Mouse (Mus musculus) embryonic facial prominence, embryonic 13.5 days (tissue): Measurements from ENCODE around the gene Plppr3. TPM values are rescaled to one million over a fixed set of nuclear protein-coding genes. Genes with fewer than 3 reads are reported as not detected.
"Not testable (repeated sequence)": the region's sequence is repeated elsewhere in the genome, so short reads cannot be mapped to it uniquely, and the experiment has no call there.

ENCODE experiments used
- ATAC-seq: fragments of 200-750 bp; cut with Nextera tagmentation; 2 replicates; pipeline ENCODE4 v1.8.0; 2017; ENCODE audit warnings: low read depth; ENCODE audit not compliant: insufficient number of reproducible peaks, insufficient read depth, low FRiP score, low TSS enrichment
- H3K27ac ChIP-seq: fragments of 300-500 bp; sonication (generic); 2 replicates; pipeline ENCODE4 v1.5.1; 2015; ENCODE audit warnings: moderate library complexity, mild to moderate bottlenecking, inconsistent platforms
- H3K27me3 ChIP-seq: fragments of 300-500 bp; sonication (generic); 2 replicates; pipeline ENCODE4 v1.6.1; 2015; ENCODE audit warnings: mild to moderate bottlenecking, inconsistent platforms
- H3K36me3 ChIP-seq: fragments of 300-500 bp; sonication (generic); 2 replicates; pipeline ENCODE4 v1.6.1; 2015; ENCODE audit warnings: mild to moderate bottlenecking, inconsistent platforms
- H3K4me1 ChIP-seq: fragments of 300-500 bp; sonication (generic); 2 replicates; pipeline ENCODE4 v1.6.1; 2015; ENCODE audit warnings: inconsistent platforms
- H3K4me2 ChIP-seq: fragments of 300-500 bp; sonication (generic); 2 replicates; pipeline ENCODE4 v1.6.1; 2015; ENCODE audit warnings: moderate library complexity, mild to moderate bottlenecking, inconsistent platforms
- H3K4me3 ChIP-seq: fragments of 300-500 bp; sonication (generic); 2 replicates; pipeline ENCODE4 v1.5.1; 2015; ENCODE audit warnings: mild to moderate bottlenecking, inconsistent platforms
- H3K9ac ChIP-seq: fragments of 300-500 bp; sonication (generic); 2 replicates; pipeline ENCODE4 v1.6.1; 2015; ENCODE audit warnings: mild to moderate bottlenecking, inconsistent platforms
- H3K9me3 ChIP-seq: fragments of 300-500 bp; sonication (generic); 2 replicates; pipeline ENCODE4 v1.6.1; 2016; ENCODE audit warnings: inconsistent platforms
- WGBS: fragments of 180-500 bp; shearing (Covaris S2); methylation state at CpG from one replicate; pipeline ENCODE4 v1.1.7; 2015; ENCODE audit warnings: mixed read lengths; 5-methylcytosine and 5-hydroxymethylcytosine counted together
- polyA plus RNA-seq: library from polyadenylated mRNA; unstranded; fragments of >200 nt; fragmentation: Nextera tagmentation; extraction: Ambion mirVana; gene quantifications from 2 replicates; pipeline ENCODE4 v1.2.1, GENCODE M21; 2015

Plppr3 gene
- polyA plus RNA-seq, 1 experiment from 2014 or later = 138 TPM

DNA sequence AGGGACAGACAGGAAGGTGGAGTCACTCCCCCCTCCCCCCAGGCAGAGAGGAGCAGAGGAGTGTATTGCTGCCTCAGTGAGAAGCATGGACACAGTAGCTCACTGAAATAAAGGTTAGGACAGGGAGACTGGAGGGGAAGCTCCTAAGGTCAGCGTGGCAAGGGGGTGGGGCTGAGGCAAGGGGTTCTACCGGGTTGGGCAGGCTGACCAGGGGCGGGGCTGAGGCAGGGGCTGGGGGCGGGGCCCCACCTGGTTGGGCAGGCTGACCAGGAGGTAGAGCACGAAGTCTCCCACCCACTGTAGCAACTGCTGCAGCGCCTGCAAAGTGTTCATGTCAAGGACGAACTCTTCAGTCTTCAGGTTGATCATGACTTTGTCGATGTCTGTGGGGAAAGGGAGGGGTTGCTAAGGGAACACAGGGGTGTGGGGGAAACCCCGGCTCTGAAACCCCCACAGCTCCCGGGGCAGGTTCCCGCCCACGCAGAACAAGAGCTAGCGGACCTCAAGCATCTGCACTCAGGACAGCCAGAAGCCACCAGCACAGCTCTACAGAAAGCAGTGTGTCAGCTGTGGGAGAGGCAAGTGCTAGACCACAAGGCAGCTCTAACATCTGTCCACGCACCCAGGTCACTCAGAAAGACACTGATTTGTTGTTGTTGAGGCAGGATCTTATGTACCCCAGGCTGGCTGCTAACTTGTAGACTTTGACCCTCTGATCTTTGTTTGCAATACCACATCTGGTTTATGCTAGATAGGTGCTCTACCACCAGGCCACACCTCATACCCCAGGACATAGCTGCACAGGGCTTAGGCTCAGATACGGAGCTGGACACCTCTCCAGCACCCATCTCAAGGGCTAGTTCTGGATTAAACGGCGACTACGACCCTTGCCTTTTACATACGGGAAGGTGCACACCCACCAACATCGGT lies 23.1 kb upstream of the Plppr3 start:
- Histone ChIP-seq H3K4me1 (no peaks in the 10 kb centered on the region), H3K27ac (no peak overlapping the region), H3K9ac (0 out of 2 replicates have a peak overlapping the region, but pooled peaks have one; percentile 32), H3K4me3 (no peak overlapping the region), H3K4me2 (no peak overlapping the region), H3K9me3 (no peaks in the 10 kb centered on the region), H3K27me3 (no peaks in the 10 kb centered on the region), H3K36me3 (peaks cover 76% of the 10 kb centered on the region)
- no peak for ATAC-seq
- 55% methylated on average over 20 of the region's 20 CpGs for WGBS

DNA sequence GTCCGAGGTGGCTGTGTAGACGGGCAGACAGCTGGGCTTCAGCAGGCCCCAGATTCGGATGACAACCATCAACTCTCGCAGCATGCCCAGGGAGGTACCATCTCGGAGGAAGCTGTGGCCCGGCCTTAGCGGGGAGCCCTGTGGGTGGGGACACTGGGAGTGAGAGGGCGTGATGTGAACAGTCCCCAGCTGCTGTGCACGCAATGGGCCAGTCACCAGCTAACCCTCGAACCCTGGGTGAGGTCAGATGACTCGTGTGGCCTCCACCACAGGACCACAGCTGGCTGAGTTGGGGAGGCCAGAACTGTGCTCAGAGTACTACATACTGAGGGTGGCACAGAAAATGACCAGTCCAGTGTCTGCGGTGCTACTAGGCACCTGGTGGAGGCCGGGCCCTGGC lies 22.4 kb upstream of the Plppr3 start:
- 84% methylated on average over 13 of the region's 13 CpGs for WGBS
- no peak overlapping the region for H3K4me2 ChIP-seq
- no peaks in the 10 kb centered on the region for H3K9me3 ChIP-seq
- peaks cover 71% of the 10 kb centered on the region for H3K36me3 ChIP-seq
- no peak overlapping the region for H3K4me3 ChIP-seq
- H3K9ac ChIP-seq = 0 out of 2 replicates have a peak overlapping the region, but pooled peaks have one; percentile 6
- no peak overlapping the region for H3K27ac ChIP-seq
- ATAC-seq = no peak
- H3K4me1 ChIP-seq = 0 out of 2 replicates have a peak, but pooled peaks cover 2% of the 10 kb centered on the region
- H3K27me3 ChIP-seq = no peaks in the 10 kb centered on the region

DNA sequence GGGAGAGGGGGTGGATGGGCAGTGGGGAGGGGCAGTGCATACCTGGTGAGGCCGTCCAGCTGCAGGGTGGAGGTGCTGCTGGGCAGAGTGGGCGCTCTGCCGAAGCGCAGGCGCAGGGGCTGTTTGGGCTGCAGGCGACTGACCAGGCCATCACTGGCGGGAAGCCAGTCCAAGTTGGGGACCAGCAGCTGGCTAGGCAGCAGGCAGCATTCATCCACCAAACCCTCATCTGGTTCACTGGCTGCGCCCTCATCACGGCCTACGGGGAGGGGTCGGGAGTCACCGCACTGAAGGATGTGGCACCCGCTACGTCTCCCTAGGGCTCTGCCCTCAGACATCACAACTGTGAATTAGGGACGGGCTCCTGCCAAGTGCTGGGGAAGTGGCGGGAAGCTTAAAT lies 21.9 kb upstream of the Plppr3 start:
- H3K4me1 ChIP-seq = 0 out of 2 replicates have a peak, but pooled peaks cover 2% of the 10 kb centered on the region
- H3K9me3 ChIP-seq = no peaks in the 10 kb centered on the region
- 0 out of 2 replicates have a peak overlapping the region, but pooled peaks have one; percentile 6 for H3K9ac ChIP-seq
- H3K36me3 ChIP-seq = peaks cover 67% of the 10 kb centered on the region
- 89% methylated on average over 16 of the region's 16 CpGs for WGBS
- no peak overlapping the region for H3K4me3 ChIP-seq
- no peak for ATAC-seq
- H3K4me2 ChIP-seq = no peak overlapping the region
- H3K27ac ChIP-seq = no peak overlapping the region
- no peaks in the 10 kb centered on the region for H3K27me3 ChIP-seq

DNA sequence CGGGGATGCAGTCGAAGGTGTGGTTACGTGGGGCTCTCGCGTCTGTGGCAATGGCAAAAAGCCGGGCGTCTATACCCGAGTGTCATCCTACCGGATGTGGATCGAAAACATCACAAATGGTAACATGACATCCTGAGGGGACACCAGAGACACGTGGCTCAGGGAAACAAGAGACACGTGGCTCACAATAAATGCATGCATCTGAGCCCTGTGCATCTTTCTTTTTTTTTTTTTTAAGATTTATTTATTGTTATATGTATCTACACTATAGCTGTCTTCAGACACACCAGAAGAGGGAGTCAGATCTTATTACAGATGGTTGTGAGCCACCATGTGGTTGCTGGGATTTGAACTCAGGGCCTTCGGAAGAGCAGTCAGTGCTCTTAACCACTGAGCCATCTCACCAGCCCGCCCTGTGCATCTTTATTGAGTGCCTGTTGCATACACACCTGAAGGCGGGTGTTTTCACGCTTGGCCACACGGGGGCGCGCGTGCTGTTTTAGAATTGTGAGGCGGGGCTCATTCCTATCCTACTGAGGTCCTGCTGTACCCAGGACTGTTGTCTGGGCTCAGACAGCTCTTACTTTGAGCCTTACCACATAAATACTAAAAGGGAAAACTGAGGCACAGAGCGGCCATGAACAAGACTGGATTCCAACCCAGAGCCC lies 18.2 kb upstream of the Plppr3 start:
- peaks cover 36% of the 10 kb centered on the region for H3K36me3 ChIP-seq
- not testable (repeated sequence) for H3K27ac ChIP-seq, H3K4me1 ChIP-seq, H3K4me2 ChIP-seq, H3K27me3 ChIP-seq, ATAC-seq, H3K9me3 ChIP-seq, H3K9ac ChIP-seq, H3K4me3 ChIP-seq
- 44% methylated on average over 22 of the region's 22 CpGs for WGBS

DNA sequence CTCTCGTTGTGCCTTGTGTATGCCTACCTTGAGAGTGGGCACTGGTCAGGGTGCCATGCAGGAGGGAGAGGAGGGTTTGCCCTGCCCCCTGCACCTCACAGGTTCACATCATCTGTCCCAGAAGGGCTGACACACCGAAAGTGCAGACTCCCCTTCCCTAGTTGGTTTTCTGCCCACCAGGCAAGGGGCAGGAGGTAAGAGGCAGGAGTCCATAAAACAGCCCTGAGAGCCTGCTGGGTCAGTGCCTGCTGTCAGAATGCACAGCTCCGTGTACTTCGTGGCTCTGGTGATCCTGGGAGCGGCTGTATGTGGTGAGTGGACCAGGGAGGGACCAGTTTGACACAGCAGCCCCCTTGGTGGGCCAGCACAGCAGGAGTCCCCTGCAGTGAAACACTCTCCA lies 16.2 kb upstream of the Plppr3 start, which contains the start of gene Cfd:
Gene Cfd (plus strand): TSS at position 184 of the 400 bp plus-strand sequence.
- no peaks in the 10 kb centered on the region for H3K27me3 ChIP-seq
- 0 out of 2 replicates have a peak within 1 kb of the TSS, but pooled peaks have one; percentile 41 for H3K9ac ChIP-seq
- H3K4me2 ChIP-seq = no peak within 1 kb of the TSS
- ATAC-seq = no peak
- H3K4me1 ChIP-seq = 0 out of 2 replicates have a peak, but pooled peaks cover 2% of the 10 kb centered on the region
- no peaks in the 10 kb centered on the region for H3K9me3 ChIP-seq
- peaks cover 17% of the 10 kb centered on the region for H3K36me3 ChIP-seq
- no peak within 1 kb of the TSS for H3K27ac ChIP-seq
- 41% methylated on average over 5 of the region's 5 CpGs for WGBS
- H3K4me3 ChIP-seq = no peak within 1 kb of the TSS

DNA sequence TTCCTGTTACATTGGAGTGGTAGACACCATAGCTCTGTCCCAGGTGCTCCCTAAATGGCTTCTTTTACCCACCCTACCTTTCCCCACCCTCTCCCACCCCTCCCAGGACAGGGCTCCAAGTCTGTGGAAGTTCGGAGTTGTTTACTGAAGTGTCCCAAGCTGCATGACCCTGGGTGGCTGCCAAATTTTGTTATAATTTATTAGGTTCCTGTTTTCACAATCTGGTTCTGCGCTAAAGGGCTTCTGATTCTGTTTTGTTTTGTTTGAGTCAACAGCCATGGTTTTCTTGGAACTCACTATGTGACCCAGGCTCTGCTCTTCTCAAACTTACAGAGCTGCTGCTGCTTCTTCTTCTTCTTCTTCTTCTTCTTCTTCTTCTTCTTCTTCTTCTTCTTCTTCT lies 15.0 kb upstream of the Plppr3 start:
- Histone ChIP-seq H3K9ac (no peak overlapping the region), H3K4me1 (0 out of 2 replicates have a peak, but pooled peaks cover 4% of the 10 kb centered on the region), H3K36me3 (peaks cover 6% of the 10 kb centered on the region; the same call in 1 of the 2 replicates), H3K27me3 (no peaks in the 10 kb centered on the region), H3K27ac (no peak overlapping the region), H3K4me2 (no peak overlapping the region), H3K4me3 (no peak overlapping the region), H3K9me3 (no peaks in the 10 kb centered on the region)
- WGBS = 85% methylated on average over 2 of the region's 2 CpGs
- ATAC-seq = no peak

DNA sequence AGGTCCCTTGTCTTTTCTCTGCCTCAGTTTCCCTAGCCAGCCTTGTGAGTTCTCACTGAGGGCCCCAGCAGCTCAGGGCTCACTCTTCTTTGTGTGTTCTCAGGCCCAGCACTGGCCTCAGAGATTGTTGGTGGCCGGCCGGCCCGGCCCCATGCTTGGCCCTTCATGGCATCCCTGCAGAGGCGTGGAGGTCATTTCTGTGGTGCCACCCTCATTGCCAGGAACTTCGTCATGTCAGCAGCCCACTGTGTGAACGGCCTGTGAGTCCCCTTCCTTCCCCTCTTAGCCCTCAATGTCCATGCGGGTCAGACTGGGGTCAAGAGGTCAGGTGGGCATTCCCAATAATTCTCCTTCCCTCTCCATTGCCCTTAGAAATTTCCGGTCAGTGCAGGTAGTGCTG lies 12.2 kb upstream of the Plppr3 start:
- WGBS = 65% methylated on average over 8 of the region's 8 CpGs
- no peaks in the 10 kb centered on the region for H3K9me3 ChIP-seq
- H3K36me3 ChIP-seq = no peaks in the 10 kb centered on the region
- no peak overlapping the region for H3K27ac ChIP-seq
- H3K27me3 ChIP-seq = peaks cover 12% of the 10 kb centered on the region; the same call in 1 of the 2 replicates
- no peak for ATAC-seq
- peaks cover 28% of the 10 kb centered on the region for H3K4me1 ChIP-seq
- no peak overlapping the region for H3K4me3 ChIP-seq
- no peak overlapping the region for H3K4me2 ChIP-seq
- no peak overlapping the region for H3K9ac ChIP-seq

DNA sequence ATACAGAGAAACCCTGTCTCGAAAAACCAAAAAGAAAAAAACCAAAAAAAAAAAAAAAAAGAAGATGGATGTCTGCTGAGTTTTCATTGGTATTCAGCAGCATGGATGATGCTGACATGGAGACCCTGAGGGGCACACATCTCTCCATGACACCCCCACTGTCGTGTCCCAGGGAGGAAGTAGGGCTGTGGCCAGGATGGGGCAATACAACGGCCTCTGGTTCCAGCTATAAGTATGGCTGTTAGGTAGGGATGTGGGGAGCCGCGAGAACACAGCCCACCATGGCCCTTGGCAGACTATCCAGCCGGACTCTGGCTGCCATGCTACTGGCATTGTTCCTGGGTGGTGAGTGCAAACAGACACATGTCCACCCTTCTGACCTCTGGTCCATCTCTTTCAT lies 11.6 kb upstream of the Plppr3 start, which contains the start of gene Elane:
Gene Elane (plus strand): TSS at position 194 of the 400 bp plus-strand sequence.
- H3K27ac ChIP-seq = no peak within 1 kb of the TSS

DNA sequence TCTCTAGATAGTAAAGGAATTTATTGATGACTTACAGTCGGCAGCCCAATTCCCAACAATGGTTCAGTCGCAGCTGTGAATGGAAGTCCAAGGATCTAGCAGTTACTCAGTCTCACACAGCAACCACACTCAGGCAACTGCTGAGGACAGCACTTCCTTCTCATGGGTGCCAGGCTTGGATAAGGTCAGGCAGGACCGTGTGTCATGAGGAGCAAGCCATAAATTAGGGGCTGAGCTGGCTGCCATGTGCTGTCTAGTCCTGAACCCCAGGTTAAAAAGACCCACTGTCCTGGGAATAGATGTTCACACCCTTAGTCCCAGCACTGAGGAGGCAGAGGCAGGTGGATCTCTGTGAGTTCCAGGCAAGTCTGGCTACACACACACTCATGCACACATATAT lies 10.5 kb upstream of the Plppr3 start:
- H3K27ac ChIP-seq, ATAC-seq, H3K9me3 ChIP-seq, H3K4me3 ChIP-seq, H3K9ac ChIP-seq, H3K4me2 ChIP-seq, H3K36me3 ChIP-seq: not testable (repeated sequence)
- Histone ChIP-seq H3K27me3 (peaks cover 12% of the 10 kb centered on the region), H3K4me1 (peaks cover 29% of the 10 kb centered on the region)
- 76% methylated on average over 3 of the region's 3 CpGs for whole genome bisulfite sequencing

More for the DNA sequence above, 11.6 kb upstream of the Plppr3 start, which contains the start of gene Elane:
- H3K9ac ChIP-seq = no peak within 1 kb of the TSS
- peaks cover 29% of the 10 kb centered on the region for H3K4me1 ChIP-seq
- 88% methylated on average over 6 of the region's 6 CpGs for WGBS
- no peak within 1 kb of the TSS for H3K4me3 ChIP-seq
- ATAC-seq = no peak
- H3K36me3 ChIP-seq = no peaks in the 10 kb centered on the region
- H3K9me3 ChIP-seq = no peaks in the 10 kb centered on the region
- peaks cover 12% of the 10 kb centered on the region; the same call in 1 of the 2 replicates for H3K27me3 ChIP-seq
- no peak within 1 kb of the TSS for H3K4me2 ChIP-seq

DNA sequence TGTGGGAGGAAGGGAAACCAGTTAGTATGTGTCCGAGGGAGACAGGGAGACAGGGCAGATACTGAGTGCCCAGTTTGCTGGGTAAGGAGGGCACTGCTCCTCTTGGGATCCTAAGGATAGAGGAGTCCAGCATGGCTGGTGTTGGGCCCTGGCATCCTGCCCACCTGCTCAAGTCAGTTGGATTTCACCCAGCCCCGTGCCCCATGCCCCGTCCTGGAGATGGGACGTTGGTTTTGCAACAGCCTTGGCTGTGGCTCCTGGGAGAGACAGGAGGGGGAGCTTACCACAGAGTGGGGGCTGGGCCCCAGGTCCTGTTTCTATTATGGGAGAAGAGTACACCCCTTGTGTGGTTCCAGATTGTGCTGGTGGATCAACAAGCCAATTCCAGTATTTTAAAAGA lies 10.0 kb upstream of the Plppr3 start:
- Histone ChIP-seq H3K27me3 (peaks cover 12% of the 10 kb centered on the region), H3K4me2 (no peak overlapping the region), H3K36me3 (no peaks in the 10 kb centered on the region), H3K4me1 (peaks cover 29% of the 10 kb centered on the region), H3K27ac (no peak overlapping the region), H3K4me3 (no peak overlapping the region), H3K9ac (0 out of 2 replicates have a peak overlapping the region, but pooled peaks have one; percentile 51), H3K9me3 (no peaks in the 10 kb centered on the region)
- no peak for ATAC-seq
- WGBS = 52% methylated on average over 4 of the region's 4 CpGs

DNA sequence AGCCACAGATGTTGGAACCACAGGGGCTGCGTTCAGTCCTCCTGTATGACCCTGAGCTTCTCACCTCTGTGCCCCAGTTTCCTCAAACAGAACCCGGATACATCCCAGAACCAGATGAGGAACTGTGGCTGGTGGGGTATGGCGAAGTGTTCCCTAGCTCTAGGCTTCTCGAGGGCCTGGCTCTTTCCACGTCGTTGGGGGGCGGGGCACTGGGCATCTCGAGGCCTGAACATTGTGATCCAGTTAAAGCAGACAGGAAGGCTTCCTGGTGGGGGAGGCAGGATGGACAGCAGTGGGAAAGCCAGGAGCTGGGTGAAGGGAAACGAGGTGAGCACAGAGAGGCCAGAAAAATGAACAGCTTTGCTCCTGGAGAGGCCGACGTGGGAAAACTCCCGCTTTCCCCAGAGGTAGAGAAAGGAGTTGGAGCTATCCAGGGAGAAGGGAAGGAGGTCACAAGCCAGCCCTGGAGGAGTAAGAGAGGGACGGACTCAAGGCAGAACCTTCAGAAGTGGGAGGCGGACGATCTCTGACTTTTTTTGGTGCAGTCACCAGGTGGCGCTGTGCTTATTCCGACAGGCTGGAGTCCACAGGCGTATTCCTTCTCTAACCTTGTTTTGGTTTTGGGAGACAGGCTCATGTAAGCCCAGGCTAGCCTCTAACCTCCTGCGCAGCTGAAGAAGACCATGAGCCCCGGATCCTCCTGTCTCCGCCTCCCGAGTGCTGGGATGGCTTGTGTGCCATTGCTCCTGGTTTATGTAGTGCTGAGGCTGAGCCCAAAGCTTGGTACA lies 9.1 kb upstream of the Plppr3 start:
- Histone ChIP-seq H3K4me1 (peaks cover 29% of the 10 kb centered on the region), H3K9ac (peak overlapping the region; percentile 51), H3K4me2 (peak overlapping the region; percentile 31), H3K9me3 (no peaks in the 10 kb centered on the region), H3K36me3 (no peaks in the 10 kb centered on the region), H3K27me3 (peaks cover 12% of the 10 kb centered on the region), H3K4me3 (0 out of 2 replicates have a peak overlapping the region, but pooled peaks have one; percentile 7), H3K27ac (no peak overlapping the region)
- WGBS = 16% methylated on average over 22 of the region's 22 CpGs
- ATAC-seq = no peak
